Mouse (Mus musculus) 3T3-L1 (cell line): ENCODE results near the gene Ankrd54.

Source experiments
- DNase-seq: peaks from one replicate; pipeline ENCODE4 v3.0.0-alpha.2; 2015; ENCODE audit warnings: low read depth, low spot score

Ankrd54 gene

GRCm38 (mm10) chr15:79075658-79076365 lies 13.1 kb upstream of the Ankrd54 start:
- no peak for DNase-seq

GRCm38 (mm10) chr15:79074913-79075532 lies 12.3 kb upstream of the Ankrd54 start, which contains the start of gene Eif3l:
Gene Eif3l, plus strand, starts transcription at chr15:79075179.
- peak; percentile 87 for DNase-seq

GRCm38 (mm10) chr15:79074446-79074845 lies 11.8 kb upstream of the Ankrd54 start:
- DNase-seq = no peak

- DNase-seq = no peak
These were observed 11.1 kb upstream of the Ankrd54 start for GRCm38 (mm10) chr15:79073752-79074151.

DNA sequence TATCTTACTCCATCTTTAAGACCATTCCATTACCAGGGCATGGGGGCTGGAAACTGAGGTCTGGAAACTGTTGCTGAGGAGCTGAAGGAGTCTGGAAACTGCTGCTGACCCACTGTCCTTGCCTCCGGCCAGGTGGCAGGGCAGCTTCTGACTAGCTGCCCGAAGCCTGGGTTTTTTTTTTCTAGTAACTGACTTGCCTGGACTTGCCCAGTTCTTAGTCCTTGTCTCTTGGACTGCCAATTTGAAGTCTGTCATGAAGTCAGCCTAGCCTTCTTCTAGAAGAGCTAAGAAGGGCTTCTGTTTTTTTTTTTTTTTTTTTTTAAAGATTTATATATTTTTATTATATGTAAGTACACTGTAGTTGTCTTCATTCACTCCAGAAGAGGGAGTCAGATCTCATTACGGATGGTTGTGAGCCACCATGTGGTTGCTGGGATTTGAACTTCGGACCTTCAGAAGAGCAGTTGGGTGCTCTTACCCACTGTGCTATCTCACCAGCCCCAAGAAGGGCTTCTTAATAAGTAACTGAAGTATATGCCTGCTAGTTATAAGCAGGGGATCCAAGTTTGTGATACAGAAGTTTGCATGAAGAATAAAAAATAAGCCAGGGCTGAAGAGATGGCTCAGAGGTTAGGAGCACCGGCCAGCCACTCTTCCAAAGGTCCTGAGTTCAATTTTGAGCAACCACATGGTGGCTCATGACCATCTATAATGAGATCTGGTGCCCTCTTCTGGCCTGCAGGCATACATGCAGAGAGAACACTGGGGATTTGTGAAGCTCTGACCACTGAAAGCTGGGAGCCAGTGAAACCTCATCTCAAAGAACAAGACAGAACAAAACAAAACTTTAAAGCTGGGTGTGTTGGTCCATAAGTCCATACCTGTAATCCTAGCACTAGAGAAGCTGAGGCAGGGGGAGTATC lies 8.7 kb upstream of the Ankrd54 start:
- peak; percentile 75 for DNase-seq

DNA sequence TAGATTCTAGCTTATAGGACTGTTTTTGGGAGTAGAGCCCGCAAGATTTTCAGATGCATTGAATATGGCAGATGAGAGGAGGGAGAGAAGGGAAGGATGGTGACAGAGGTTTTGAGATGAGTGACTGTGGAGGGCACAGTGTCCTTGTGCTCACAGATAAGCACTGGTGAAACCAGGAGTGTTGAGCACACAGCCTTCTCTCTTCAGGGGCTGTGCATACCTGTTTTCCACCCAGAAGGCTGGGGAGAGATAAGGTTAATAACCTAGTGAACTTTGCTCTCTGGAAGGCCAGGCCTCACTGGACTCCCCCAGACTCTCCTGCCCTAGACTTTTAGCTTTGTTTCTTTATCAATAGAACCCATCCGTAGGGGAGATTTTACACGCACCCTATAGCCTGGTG lies 5.7 kb upstream of the Ankrd54 start:
- DNase-seq = no peak

- DNase-seq = no peak
These were observed 4.9 kb upstream of the Ankrd54 start for GRCm38 (mm10) chr15:79067631-79068030.

GRCm38 (mm10) chr15:79066276-79066675 lies 3.6 kb upstream of the Ankrd54 start:
- no peak for DNase-seq

DNA sequence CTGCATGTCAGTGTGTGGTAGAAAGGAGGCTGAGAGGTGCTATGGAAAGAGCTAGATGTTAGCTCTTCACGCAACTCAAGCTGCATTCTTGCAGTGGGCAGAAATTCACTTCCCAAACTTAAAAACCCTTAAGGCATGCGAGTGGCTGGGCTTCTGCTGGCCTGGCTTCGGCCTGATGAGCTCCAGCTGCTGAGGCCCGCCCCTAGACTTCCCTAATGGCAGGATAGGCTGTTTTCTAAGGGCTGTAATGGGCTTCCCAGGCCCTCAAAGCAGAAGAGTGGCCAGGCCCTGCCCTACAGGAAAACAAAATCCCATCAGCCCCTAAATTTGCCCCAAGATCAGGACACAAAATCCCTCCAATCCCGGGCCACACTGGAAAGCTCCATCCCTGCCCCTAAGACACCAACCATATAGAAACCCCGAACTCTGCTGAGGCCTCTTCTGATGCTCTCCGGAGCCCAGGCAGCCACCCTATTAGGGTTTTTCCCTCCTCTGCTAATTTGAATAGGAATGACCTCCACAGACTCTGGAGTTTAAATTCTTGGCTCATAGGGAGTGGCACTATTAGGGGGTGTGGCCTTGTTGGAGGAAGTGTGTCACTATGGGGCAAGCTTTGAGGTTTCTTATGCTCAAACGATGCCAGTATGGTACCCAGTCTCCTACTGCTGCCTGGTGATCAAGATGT lies 2.5 kb upstream of the Ankrd54 start:
- peak; percentile 29 for DNase-seq

DNA sequence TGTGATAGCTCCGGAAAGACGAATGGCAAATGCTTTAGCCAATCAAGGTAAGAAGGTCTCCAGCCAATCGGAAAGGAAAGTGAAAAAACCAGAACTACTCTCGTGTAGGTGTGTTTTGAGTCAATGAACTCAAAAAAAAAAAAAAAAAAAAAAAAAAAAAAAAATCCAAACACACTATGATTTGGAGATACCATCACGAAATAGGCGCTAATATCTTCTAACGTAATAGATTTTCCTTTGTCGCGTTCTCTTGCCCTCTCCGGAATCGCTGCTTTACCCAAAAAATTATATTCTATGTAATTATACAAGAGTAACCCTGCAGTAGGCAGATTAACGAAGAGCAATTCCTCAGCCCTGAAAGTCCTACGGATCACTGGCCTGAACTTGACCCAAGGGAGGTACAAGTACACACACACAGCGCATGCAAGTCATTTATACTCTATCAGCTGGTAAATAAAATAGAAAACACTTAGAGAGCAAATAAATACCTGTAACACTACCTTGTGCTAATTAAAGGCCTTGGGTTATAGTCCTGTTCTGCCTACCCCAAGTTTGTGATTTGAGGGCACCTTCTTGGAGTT lies 557 bp upstream of the Ankrd54 start:
- DNase-seq = no peak

- no peak for DNase-seq
These were observed 1.7 kb downstream of the Ankrd54 start for GRCm38 (mm10) chr15:79060887-79061565.

GRCm38 (mm10) chr15:79057850-79058249 lies 4.8 kb downstream of the Ankrd54 start:
- DNase-seq = no peak

GRCm38 (mm10) chr15:79056601-79057000 lies 6.1 kb downstream of the Ankrd54 start:
- no peak for DNase-seq

- DNase-seq = no peak
These were observed 10.3 kb downstream of the Ankrd54 start for GRCm38 (mm10) chr15:79052366-79052765.

DNA sequence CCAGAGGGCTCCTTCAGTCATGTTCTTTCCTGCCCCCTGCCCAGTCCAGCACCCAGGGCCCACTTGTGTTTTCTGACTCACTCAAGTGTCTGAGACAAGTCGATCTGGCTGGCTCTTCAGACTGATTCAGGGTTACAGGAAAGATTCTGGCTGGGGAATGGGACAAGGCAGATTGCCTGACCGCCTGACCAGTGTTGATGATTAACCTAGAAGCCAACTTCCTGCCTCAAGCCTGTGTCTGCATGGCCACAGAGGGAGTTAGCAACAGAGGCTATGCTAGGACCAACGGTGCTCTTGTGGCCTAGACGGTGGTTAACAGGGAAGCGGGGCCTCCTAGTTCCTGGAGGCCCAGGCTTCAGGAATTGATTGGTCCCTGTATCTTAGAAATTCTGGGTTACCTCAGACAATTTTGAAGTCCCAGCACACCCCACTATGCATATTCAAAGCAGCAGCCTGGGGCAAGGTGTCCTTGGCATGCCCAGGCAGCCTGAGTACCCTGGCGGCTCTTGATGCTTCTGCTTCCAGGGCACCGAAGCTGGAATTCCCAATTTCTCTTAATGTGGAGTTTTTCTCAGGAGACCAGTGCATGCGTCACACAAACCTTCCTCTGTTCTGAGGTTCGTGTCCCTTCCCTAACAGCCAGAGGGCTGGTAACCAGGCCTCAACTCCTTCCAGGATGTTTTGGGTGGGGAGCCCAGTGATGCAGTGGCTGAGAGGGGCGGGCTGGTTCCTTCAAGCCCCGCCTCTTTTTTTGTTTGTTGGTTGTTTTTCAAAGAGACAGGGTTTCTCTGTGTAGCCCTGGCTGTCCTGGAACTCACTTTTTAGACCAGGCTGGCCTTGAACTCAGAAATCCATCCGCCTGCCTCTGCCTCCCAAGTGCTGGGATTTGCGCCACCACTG lies 11.0 kb downstream of the Ankrd54 start:
- peak; percentile 48 for DNase-seq

GRCm38 (mm10) chr15:79050964-79051363 lies 11.7 kb downstream of the Ankrd54 start:
- no peak for DNase-seq

DNA sequence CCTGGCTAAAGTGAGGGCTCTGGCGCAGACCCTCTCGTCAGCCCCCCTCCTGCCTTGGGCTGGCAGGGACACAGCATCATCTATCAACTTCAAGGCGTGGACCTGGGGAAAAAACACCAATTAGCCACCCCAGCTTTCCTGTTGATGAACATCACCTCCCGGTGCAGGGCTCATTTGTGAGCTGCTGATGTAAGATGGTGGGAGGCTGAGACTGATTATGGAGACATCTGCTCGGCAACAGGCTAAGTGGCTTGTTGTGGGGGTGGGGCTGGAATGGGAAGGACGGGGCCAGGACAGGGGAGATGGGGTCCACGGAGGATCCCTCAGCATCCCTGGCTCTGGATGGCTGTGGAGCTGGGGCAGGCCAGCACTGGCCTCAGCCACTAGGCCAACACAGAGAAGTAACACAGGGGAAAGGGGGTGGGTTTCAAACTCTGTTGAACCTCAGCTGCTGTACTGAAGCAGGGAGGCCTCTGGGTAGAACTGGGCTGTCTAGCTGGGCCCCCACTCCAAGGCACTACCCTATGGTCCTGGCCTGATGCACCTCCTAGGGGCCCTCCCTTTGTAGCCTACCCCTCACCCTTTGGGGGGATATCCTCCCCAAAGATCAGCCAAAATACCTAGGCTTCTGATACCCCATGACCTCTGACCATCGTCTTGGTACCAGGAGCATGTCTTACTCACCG lies 12.4 kb downstream of the Ankrd54 start:
- no peak for DNase-seq

- no peak for DNase-seq
These were observed 14.5 kb downstream of the Ankrd54 start for GRCm38 (mm10) chr15:79048186-79048585.

DNA sequence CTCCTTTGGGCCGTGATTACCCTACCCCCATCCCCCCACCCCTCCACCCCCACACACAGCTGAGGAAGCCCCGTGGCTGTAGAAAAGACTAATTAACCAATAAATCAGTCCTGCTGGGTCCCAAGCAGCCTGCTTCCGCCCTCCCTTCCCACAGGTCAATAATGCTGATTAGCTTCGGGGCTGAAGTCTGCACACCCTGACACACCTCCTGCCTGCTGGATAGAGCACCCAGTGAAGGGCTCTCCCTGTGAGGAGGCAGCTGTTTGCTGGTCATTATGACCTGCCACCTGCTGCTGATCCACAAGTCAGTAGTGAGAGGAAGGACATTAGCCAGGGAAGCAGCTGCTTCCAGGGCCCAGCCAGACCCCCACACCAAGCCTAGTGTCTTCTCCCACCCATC lies 17.9 kb downstream of the Ankrd54 start:
- DNase-seq = no peak
